In genomic region chr14:61346827-61347698, GRCm38 (mm10) we compare ENCODE assay signal across 10 mouse cellular contexts. TPM values are rescaled to one million over a fixed set of nuclear protein-coding genes. Genes with fewer than 3 reads are reported as not detected.
DNase-seq lines count a peak whose midpoint lies in the region; ATAC-seq and TF ChIP-seq lines count a peak whose summit lies in the region.
"Had no signal": no experiment of that assay in that cellular context is flagged by ENCODE, and none has a peak within 500 bp of the region (broad histone marks: within the 10 kb centered on the region; RNA-seq: fewer than 3 reads in every experiment).

No protein-coding gene starts in this region.

- H3K27ac ChIP-seq in forebrain, embryonic 12.5 days, result 0 out of 2 replicates have a peak overlapping the region, but pooled peaks have one; percentile 25
- H3K27ac ChIP-seq in forebrain, embryonic 10.5 days, result no peak overlapping the region
- peak overlapping the region; percentile 64 for H3K27ac ChIP-seq in forebrain, embryonic 16.5 days (ENCODE audit: low read length)
- H3K27ac ChIP-seq: heart, embryonic 15.5 days; limb, embryonic 15.5 days had no signal

- TF ChIP-seq CTCF in lung, adult 2 months (IDR thresholded peaks at IDR 0.05; ENCODE audit: insufficient read depth, low read length), result peak; percentile 35; the same call in 1 of the 2 replicates

- H3K36me3 ChIP-seq in forebrain, embryonic 12.5 days (replicated peaks), result no peaks in the 10 kb centered on the region
- H3K36me3 ChIP-seq in forebrain, embryonic 10.5 days (replicated peaks), result no peaks in the 10 kb centered on the region
- H3K36me3 ChIP-seq in forebrain, embryonic 16.5 days (ENCODE audit: control insufficient read depth, insufficient read depth), result no peaks in the 10 kb centered on the region
- H3K36me3 ChIP-seq: heart, embryonic 15.5 days; limb, embryonic 15.5 days had no signal

- no peaks in the 10 kb centered on the region for H3K27me3 ChIP-seq in forebrain, embryonic 12.5 days
- no peaks in the 10 kb centered on the region for H3K27me3 ChIP-seq in forebrain, embryonic 10.5 days (ENCODE audit: poor library complexity, severe bottlenecking)
- no peaks in the 10 kb centered on the region for H3K27me3 ChIP-seq in forebrain, embryonic 16.5 days (replicated peaks; ENCODE audit: control insufficient read depth, insufficient read depth, low read length)
- H3K27me3 ChIP-seq: heart, embryonic 15.5 days; limb, embryonic 15.5 days had no signal

- 47% methylated on average over 10 of the region's 10 CpGs for WGBS in forebrain, embryonic 12.5 days
- WGBS in forebrain, embryonic 10.5 days, result 81% methylated on average over 10 of the region's 10 CpGs
- WGBS in lung, adult 2 months, result 84% methylated on average over 10 of the region's 10 CpGs
- WGBS in forebrain, embryonic 16.5 days, result 21% methylated on average over 10 of the region's 10 CpGs

- TF ChIP-seq POLR2A in lung, adult 2 months (IDR thresholded peaks at IDR 0.05; ENCODE audit: borderline replicate concordance, extremely low read depth, low read depth, low read length), result no peak

- no peak overlapping the region for H3K4me3 ChIP-seq in forebrain, embryonic 12.5 days (replicated peaks)
- H3K4me3 ChIP-seq in forebrain, embryonic 10.5 days, result no peak overlapping the region
- H3K4me3 ChIP-seq in lung, adult 2 months (replicated peaks; ENCODE audit: extremely low read depth, low read depth, low read length), result no peak overlapping the region
- H3K4me3 ChIP-seq in forebrain, embryonic 16.5 days (replicated peaks; ENCODE audit: low read length), result no peak overlapping the region
- H3K4me3 ChIP-seq: heart, embryonic 15.5 days; limb, embryonic 15.5 days had no signal

- DNase-seq in forebrain, embryonic 10.5 days (ENCODE audit: extremely low spot score, low spot score), result no peak
- DNase-seq in lung, adult 2 months, result no peak
- DNase-seq in lung, postnatal 36 days, result no peak
- DNase-seq in right cerebral cortex, postnatal 10 days (ENCODE audit: low spot score in 2 of 2), result peak; percentile 71 to 73
- no peak for DNase-seq in ovary, postnatal 10 days (ENCODE audit: low spot score)

- H3K4me2 ChIP-seq in forebrain, embryonic 12.5 days, result no peak overlapping the region
- peak overlapping the region; percentile 12 for H3K4me2 ChIP-seq in forebrain, embryonic 16.5 days (ENCODE audit: low read length)
- H3K4me2 ChIP-seq: heart, embryonic 15.5 days; limb, embryonic 15.5 days had no signal

- no peak overlapping the region for H3K9ac ChIP-seq in forebrain, embryonic 12.5 days
- H3K9ac ChIP-seq in forebrain, embryonic 16.5 days (replicated peaks; ENCODE audit: low read depth, low read length), result no peak overlapping the region
- H3K9ac ChIP-seq: heart, embryonic 15.5 days; limb, embryonic 15.5 days had no signal

- peak; percentile 87 for ATAC-seq in forebrain, embryonic 12.5 days (ENCODE audit: low FRiP score)
- ATAC-seq in forebrain, embryonic 16.5 days, result peak; percentile 97
- ATAC-seq in erythroblast, adult 5-6 weeks (replicated peaks; ENCODE audit: low FRiP score, poor library complexity, severe bottlenecking), result no peak

- H3K9me3 ChIP-seq in forebrain, embryonic 12.5 days, result no peaks in the 10 kb centered on the region
- H3K9me3 ChIP-seq in forebrain, embryonic 10.5 days, result no peaks in the 10 kb centered on the region
- H3K9me3 ChIP-seq in forebrain, embryonic 16.5 days (ENCODE audit: control insufficient read depth, low read length), result no peaks in the 10 kb centered on the region
- H3K9me3 ChIP-seq: heart, embryonic 15.5 days; limb, embryonic 15.5 days had no signal

- H3K4me1 ChIP-seq in forebrain, embryonic 12.5 days, result 0 out of 2 replicates have a peak, but pooled peaks cover 4% of the 10 kb centered on the region
- H3K4me1 ChIP-seq in forebrain, embryonic 10.5 days, result no peaks in the 10 kb centered on the region
- no peaks in the 10 kb centered on the region for H3K4me1 ChIP-seq in lung, adult 2 months (ENCODE audit: control insufficient read depth, insufficient read depth, low read length)
- H3K4me1 ChIP-seq in forebrain, embryonic 16.5 days (replicated peaks; ENCODE audit: control insufficient read depth, insufficient read depth, low read length), result 0 out of 2 replicates have a peak, but pooled peaks cover 2% of the 10 kb centered on the region
- H3K4me1 ChIP-seq: heart, embryonic 15.5 days had no signal

RNA-seq across cellular contexts. Expression of gene Ebpl, which starts 13.2 kb away (rescaled TPM):
- polyA plus RNA-seq in forebrain, embryonic 12.5 days (2016; fragmentation: Nextera tagmentation; extraction: Ambion mirVana), result 10.4 and 11.1 TPM in 2 replicates
- polyA plus RNA-seq in forebrain, embryonic 10.5 days (2016; fragmentation: Nextera tagmentation; extraction: Ambion mirVana), result 8.9 and 9.1 TPM in 2 replicates
- 1.3 and 1.7 TPM in 2 replicates for polyA plus RNA-seq in lung, adult 2 months (2012; rRNA removed)
- 9.7 and 10.3 TPM in 2 replicates for polyA plus RNA-seq in forebrain, embryonic 16.5 days (2015; fragmentation: Nextera tagmentation; extraction: Ambion mirVana)
- total RNA-seq in erythroblast, adult 5-6 weeks (2015; ENCODE audit: low replicate concordance), result 0.19 and 0.42 TPM in 2 replicates
- total RNA-seq in erythroblast, adult 5-6 weeks (2017; ENCODE audit: low replicate concordance), result 0.09 and 1.1 TPM in 2 replicates

RNA-seq across cellular contexts. Expression of gene Arl11, which starts 37.5 kb away (rescaled TPM):
- 0.13 and 0.26 TPM in 2 replicates for polyA plus RNA-seq in forebrain, embryonic 12.5 days (2016; fragmentation: Nextera tagmentation; extraction: Ambion mirVana)
- 0.19 and 0.31 TPM in 2 replicates for polyA plus RNA-seq in forebrain, embryonic 10.5 days (2016; fragmentation: Nextera tagmentation; extraction: Ambion mirVana)
- 5.6 and 10.4 TPM in 2 replicates for polyA plus RNA-seq in lung, adult 2 months (2012; rRNA removed)
- 0.24 and 0.39 TPM in 2 replicates for polyA plus RNA-seq in forebrain, embryonic 16.5 days (2015; fragmentation: Nextera tagmentation; extraction: Ambion mirVana)
- 5.4 and 7.3 TPM in 2 replicates for total RNA-seq in erythroblast, adult 5-6 weeks (2015; ENCODE audit: low replicate concordance)
- total RNA-seq in erythroblast, adult 5-6 weeks (2017; ENCODE audit: low replicate concordance), result 2.3 and 2.9 TPM in 2 replicates

Comparison
In these comparisons a context has a peak if more than half of its experiments do, and no peak if none do; other contexts are left out.
1. DNase-seq: peak in right cerebral cortex, postnatal 10 days (2 of 2); none in forebrain, embryonic 10.5 days (single experiment), lung, adult 2 months (single experiment), lung, postnatal 36 days (single experiment) and ovary, postnatal 10 days (single experiment).